Mouse (Mus musculus) kidney, embryonic 14.5 days (tissue): ENCODE measurements around the gene Pde9a. TPM values are rescaled to one million over a fixed set of nuclear protein-coding genes. Genes with fewer than 3 reads are reported as not detected.

Experiments used
- ATAC-seq: fragments of 200-750 bp; cut with Nextera tagmentation; 2 replicates; pipeline ENCODE4 v1.8.0; 2017; ENCODE audit warnings: moderate number of reproducible peaks, mild to moderate bottlenecking, moderate TSS enrichment, moderate library complexity; ENCODE audit not compliant: low FRiP score, low TSS enrichment
- H3K27ac ChIP-seq: fragments of 300-500 bp; sonication (generic); 2 replicates; pipeline ENCODE4 v1.5.1; 2014; ENCODE audit warnings: low read depth, mild to moderate bottlenecking, low read length, moderate library complexity, mixed read lengths
- H3K27me3 ChIP-seq: fragments of 300-500 bp; sonication (generic); 2 replicates; pipeline ENCODE4 v1.6.1; 2014; ENCODE audit warnings: mild to moderate bottlenecking, low read length; ENCODE audit not compliant: control insufficient read depth, insufficient read depth
- H3K36me3 ChIP-seq: fragments of 300-500 bp; sonication (generic); 2 replicates; pipeline ENCODE4 v1.6.1; 2014; ENCODE audit warnings: low read length, mixed read lengths; ENCODE audit not compliant: control insufficient read depth, insufficient read depth
- H3K4me1 ChIP-seq: fragments of 300-500 bp; sonication (generic); 2 replicates; pipeline ENCODE4 v1.6.1; 2014; ENCODE audit warnings: low read length, mixed read lengths; ENCODE audit not compliant: control insufficient read depth, insufficient read depth
- H3K4me2 ChIP-seq: fragments of 300-500 bp; sonication (generic); replicated peaks from 2 replicates; pipeline ENCODE4 v1.6.1; 2014; ENCODE audit warnings: low read depth, mild to moderate bottlenecking, low read length
- H3K4me3 ChIP-seq: fragments of 300-500 bp; sonication (generic); 2 replicates; pipeline ENCODE4 v1.5.1; 2014; ENCODE audit warnings: mild to moderate bottlenecking, low read length
- H3K9ac ChIP-seq: fragments of 300-500 bp; sonication (generic); 2 replicates; pipeline ENCODE4 v1.6.1; 2014; ENCODE audit warnings: low read depth, mild to moderate bottlenecking, low read length, moderate library complexity
- H3K9me3 ChIP-seq: fragments of 300-500 bp; sonication (generic); 2 replicates; pipeline ENCODE4 v1.6.1; 2016; ENCODE audit warnings: low read length; ENCODE audit not compliant: control insufficient read depth
- WGBS: fragments of 180-500 bp; shearing (Covaris S2); extraction: QIAGEN DNeasy Blood & Tissue Kit; methylation state at CpG from one replicate; pipeline ENCODE4 v1.1.7; 2014; 5-methylcytosine and 5-hydroxymethylcytosine counted together
- polyA plus RNA-seq: library from polyadenylated mRNA; unstranded; fragments of >200 nt; fragmentation: Nextera tagmentation; extraction: Ambion mirVana; gene quantifications from 2 replicates; pipeline ENCODE4 v1.2.1, GENCODE M21; 2014

Gene Pde9a
- polyA plus RNA-seq, 1 experiment from 2014 or later = 37.6 TPM

DNA sequence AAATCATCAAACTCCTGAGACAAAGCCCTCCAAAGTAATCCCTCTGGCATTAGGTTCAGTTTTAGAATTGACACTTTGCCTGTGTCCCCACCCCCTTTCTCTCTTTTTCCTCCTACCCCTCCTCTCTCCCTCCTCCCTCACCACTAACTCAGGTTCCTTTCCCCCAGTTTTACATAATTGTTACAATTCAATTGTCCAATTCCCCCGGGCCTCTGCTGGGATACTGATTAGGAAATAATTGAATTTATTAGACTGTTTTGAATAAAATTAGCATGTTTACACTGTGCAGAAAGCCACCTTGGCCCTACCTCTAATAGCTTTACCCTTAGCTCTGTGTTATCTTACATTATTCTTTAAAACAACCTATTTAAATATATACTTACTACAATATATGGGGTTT is 128.7 kb downstream of the Pde9a start:
- H3K9me3 ChIP-seq = no peaks in the 10 kb centered on the region
- H3K27ac ChIP-seq = no peak overlapping the region
- 60% methylated on average over 1 of the region's 1 CpGs for WGBS
- H3K36me3 ChIP-seq = peaks cover 7% of the 10 kb centered on the region
- H3K4me2 ChIP-seq = no peak overlapping the region
- no peak overlapping the region for H3K9ac ChIP-seq
- no peak overlapping the region for H3K4me3 ChIP-seq
- H3K27me3 ChIP-seq = no peaks in the 10 kb centered on the region
- no peak for ATAC-seq
- H3K4me1 ChIP-seq = 0 out of 2 replicates have a peak, but pooled peaks cover 3% of the 10 kb centered on the region

DNA sequence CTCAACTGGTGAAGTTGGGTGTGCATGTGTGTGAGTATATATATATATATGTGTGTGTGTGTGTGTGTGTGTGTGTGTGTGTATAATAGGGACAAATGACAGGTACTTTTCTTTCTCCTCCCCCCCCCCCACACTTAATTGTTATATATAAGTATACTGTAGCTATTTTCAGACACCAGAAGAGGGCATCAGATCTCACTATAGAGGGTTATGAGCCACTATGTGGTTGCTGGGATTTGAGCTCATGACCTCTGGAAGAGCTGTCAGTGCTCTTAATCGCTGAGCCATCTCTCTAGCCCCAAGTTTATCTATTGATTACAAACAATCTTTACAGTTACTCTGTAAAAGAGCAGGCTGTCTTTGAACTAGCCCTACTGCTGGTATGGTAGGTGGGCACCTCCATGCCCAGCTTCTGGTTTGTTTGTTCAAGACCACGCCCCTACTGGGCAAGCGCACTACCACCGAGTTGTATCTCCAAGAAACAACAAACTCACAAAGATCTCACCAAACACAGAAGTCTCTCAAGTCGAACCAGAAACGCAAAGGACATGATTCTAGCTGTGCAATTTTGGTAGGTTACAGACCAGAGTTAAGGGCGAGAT is 133.4 kb downstream of the Pde9a start:
- Histone ChIP-seq H3K4me3 (peak overlapping the region; percentile 87), H3K9ac (no peak overlapping the region), H3K27ac (0 out of 2 replicates have a peak overlapping the region, but pooled peaks have one; percentile 37), H3K4me2 (peak overlapping the region; percentile 72), H3K9me3 (no peaks in the 10 kb centered on the region), H3K4me1 (peaks cover 14% of the 10 kb centered on the region), H3K36me3 (peaks cover 14% of the 10 kb centered on the region; the same call in 1 of the 2 replicates), H3K27me3 (no peaks in the 10 kb centered on the region)
- 3% methylated on average over 7 of the region's 7 CpGs for WGBS
- ATAC-seq = peak; percentile 58; the same call in 1 of the 2 replicates

DNA sequence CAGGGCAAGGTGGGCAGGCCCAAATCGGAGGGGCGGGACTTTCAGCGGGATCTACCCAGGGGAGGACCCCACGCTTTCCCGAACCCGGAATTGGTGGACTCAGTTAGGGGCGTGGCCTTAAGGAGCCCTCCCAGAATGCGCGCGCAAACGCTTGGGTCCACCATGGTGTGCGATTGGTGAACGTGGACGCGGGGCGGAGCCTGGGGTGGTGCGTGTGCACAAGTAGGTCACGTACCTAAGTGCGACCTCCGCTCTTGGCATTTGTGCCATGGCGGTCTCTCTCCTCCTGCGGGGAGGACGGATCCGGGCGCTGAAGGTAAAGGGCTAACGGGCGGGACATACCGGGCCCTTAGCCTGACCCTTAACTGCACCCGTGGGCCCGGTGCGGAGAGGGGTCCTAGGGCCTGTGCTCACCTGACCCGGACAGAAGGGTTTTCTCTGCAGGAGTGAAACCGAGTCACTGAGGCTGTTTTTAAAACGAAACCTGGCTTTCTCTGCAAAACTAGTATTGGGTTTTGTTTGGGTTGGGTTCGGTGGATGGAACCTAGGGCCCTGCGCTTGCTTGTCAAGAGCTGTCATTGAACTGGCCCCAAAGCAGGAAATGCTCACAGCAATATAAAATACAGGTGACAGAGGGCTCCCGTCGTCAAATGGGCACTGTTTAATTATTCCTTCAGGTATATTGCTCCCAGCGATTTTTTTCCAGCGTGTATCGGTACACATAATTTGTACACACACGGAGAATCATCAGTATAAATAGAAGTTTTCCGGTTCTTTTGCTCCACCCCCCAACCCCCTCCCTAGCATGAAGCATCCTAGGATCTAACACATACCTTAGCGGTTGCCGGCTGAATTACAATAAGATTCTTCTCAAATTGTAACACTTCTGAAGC is 134.2 kb downstream of the Pde9a start, which contains the start of the genes Wdr4 and Ndufv3:
Wdr4 (minus strand) TSS at position 35 of the 893 bp plus-strand sequence.
Ndufv3 (plus strand) TSS at position 170 of the 893 bp plus-strand sequence.
- H3K4me3 ChIP-seq = peak within 1 kb of the TSS; percentile 87
- WGBS = 1% methylated on average over 44 of the region's 45 CpGs
- peak within 1 kb of the TSS; percentile 76 for H3K9ac ChIP-seq
- H3K9me3 ChIP-seq = no peaks in the 10 kb centered on the region
- ATAC-seq = peak; percentile 98
- H3K36me3 ChIP-seq = peaks cover 14% of the 10 kb centered on the region; the same call in 1 of the 2 replicates
- H3K4me2 ChIP-seq = peak within 1 kb of the TSS; percentile 72
- no peaks in the 10 kb centered on the region for H3K27me3 ChIP-seq
- peaks cover 14% of the 10 kb centered on the region for H3K4me1 ChIP-seq
- peak within 1 kb of the TSS; percentile 65; the same call in 1 of the 2 replicates for H3K27ac ChIP-seq

GRCm38 (mm10) chr17:31520895-31521294 is 134.9 kb downstream of the Pde9a start:
- peak overlapping the region; percentile 2; the same call in 1 of the 2 replicates for H3K27ac ChIP-seq
- no peaks in the 10 kb centered on the region for H3K9me3 ChIP-seq
- ATAC-seq = no peak
- peak overlapping the region; percentile 72 for H3K4me2 ChIP-seq
- H3K4me3 ChIP-seq = peak overlapping the region; percentile 87
- peaks cover 17% of the 10 kb centered on the region; the same call in 1 of the 2 replicates for H3K36me3 ChIP-seq
- H3K27me3 ChIP-seq = no peaks in the 10 kb centered on the region
- WGBS = 18% methylated on average over 3 of the region's 3 CpGs
- peaks cover 14% of the 10 kb centered on the region for H3K4me1 ChIP-seq
- H3K9ac ChIP-seq = peak overlapping the region; percentile 76; the same call in 1 of the 2 replicates

- Histone ChIP-seq H3K4me1 (peaks cover 14% of the 10 kb centered on the region), H3K27ac (no peak overlapping the region), H3K9me3 (no peaks in the 10 kb centered on the region), H3K4me2 (no peak overlapping the region), H3K27me3 (no peaks in the 10 kb centered on the region), H3K4me3 (no peak overlapping the region), H3K9ac (no peak overlapping the region), H3K36me3 (peaks cover 21% of the 10 kb centered on the region; the same call in 1 of the 2 replicates)
- WGBS = 92% methylated on average over 6 of the region's 6 CpGs
- no peak for ATAC-seq
These were observed 135.9 kb downstream of the Pde9a start for GRCm38 (mm10) chr17:31521948-31522347.

DNA sequence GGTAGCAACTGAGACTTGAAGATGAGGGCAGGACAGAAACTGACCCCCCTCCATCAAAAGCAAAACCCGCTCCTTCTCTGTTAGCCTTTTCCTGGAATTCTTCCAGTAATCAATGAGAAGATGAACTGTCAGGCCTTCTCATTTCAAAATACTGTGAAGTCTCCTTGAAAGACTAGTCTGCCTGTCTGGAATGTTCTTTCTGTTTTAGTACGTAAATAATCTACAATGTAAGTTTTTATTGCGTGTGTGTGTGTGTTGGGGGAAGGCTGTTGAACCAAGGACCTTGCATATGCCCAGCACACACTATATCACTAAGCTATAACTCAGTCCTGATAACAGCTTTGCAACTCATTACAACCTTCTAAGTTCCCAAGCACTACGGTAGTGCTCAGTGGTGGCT is 139.1 kb downstream of the Pde9a start:
- H3K36me3 ChIP-seq = peaks cover 40% of the 10 kb centered on the region
- no peak for ATAC-seq
- peaks cover 14% of the 10 kb centered on the region for H3K4me1 ChIP-seq
- no peaks in the 10 kb centered on the region for H3K9me3 ChIP-seq
- H3K9ac ChIP-seq = no peak overlapping the region
- H3K4me3 ChIP-seq = no peak overlapping the region
- H3K4me2 ChIP-seq = no peak overlapping the region
- no peaks in the 10 kb centered on the region for H3K27me3 ChIP-seq
- 69% methylated on average over 4 of the region's 4 CpGs for WGBS
- H3K27ac ChIP-seq = no peak overlapping the region

- H3K27ac ChIP-seq = no peak overlapping the region
- peaks cover 41% of the 10 kb centered on the region for H3K36me3 ChIP-seq
- no peak overlapping the region for H3K4me2 ChIP-seq
- no peaks in the 10 kb centered on the region for H3K9me3 ChIP-seq
- 97% methylated on average over 3 of the region's 3 CpGs for WGBS
- no peak overlapping the region for H3K9ac ChIP-seq
- no peak overlapping the region for H3K4me3 ChIP-seq
- no peak for ATAC-seq
- H3K4me1 ChIP-seq = peaks cover 9% of the 10 kb centered on the region
- no peaks in the 10 kb centered on the region for H3K27me3 ChIP-seq
These were observed 139.8 kb downstream of the Pde9a start for GRCm38 (mm10) chr17:31525816-31526215.
